In genomic region chr5:129890390-129890789, GRCm38 (mm10) we compare ENCODE assay signal across 2 mouse cellular contexts. TPM values are rescaled to one million over a fixed set of nuclear protein-coding genes. Genes with fewer than 3 reads are reported as not detected.
"Had no signal": no experiment of that assay in that cellular context is flagged by ENCODE, and none has a peak within 500 bp of the region (broad histone marks: within the 10 kb centered on the region; RNA-seq: fewer than 3 reads in every experiment).

No protein-coding gene starts in this region.

RNA-seq across cellular contexts. Expression of gene Phkg1, which starts 8.0 kb away (rescaled TPM):
- polyA plus RNA-seq: erythroblast, embryonic 14.5 days had no signal

RNA-seq across cellular contexts. Expression of gene Nupr1l, which starts 17.9 kb away (rescaled TPM):
- total RNA-seq: gastrocnemius, adult 2 months had no signal
- polyA plus RNA-seq: erythroblast, embryonic 14.5 days had no signal
